Comparison of ENCODE assay signal across 8 mouse cellular contexts in genomic region chr5:111755330-111755729, GRCm38 (mm10). TPM values are rescaled to one million over a fixed set of nuclear protein-coding genes. Genes with fewer than 3 reads are reported as not detected.
A peak's percentile ranks its signal among the peaks of the same experiment; 100 is the strongest.
DNase-seq lines count a peak whose midpoint lies in the region; ATAC-seq and TF ChIP-seq lines count a peak whose summit lies in the region.

No protein-coding gene starts in this region.

- 12% methylated on average over 5 of the region's 5 CpGs for WGBS in lung, postnatal 0 days
- WGBS in embryonic facial prominence, embryonic 14.5 days: 9% methylated on average over 5 of the region's 5 CpGs

- H3K4me3 ChIP-seq in lung, postnatal 0 days (ENCODE audit: low read depth, low read length): no peak overlapping the region
- no peak overlapping the region for H3K4me3 ChIP-seq in embryonic facial prominence, embryonic 14.5 days (ENCODE audit: low read depth, low read length)

- no peak for TF ChIP-seq EP300 in lung, postnatal 0 days (IDR thresholded peaks at IDR 0.05)

- no peak overlapping the region for H3K9ac ChIP-seq in lung, postnatal 0 days (replicated peaks; ENCODE audit: low read depth)
- no peak overlapping the region for H3K9ac ChIP-seq in embryonic facial prominence, embryonic 14.5 days (ENCODE audit: low read depth, low read length)

- peak; percentile 69 for ATAC-seq in lung, postnatal 0 days
- ATAC-seq in embryonic facial prominence, embryonic 14.5 days (ENCODE audit: low read depth): peak; percentile 76; the same call in 1 of the 2 replicates

- no peaks in the 10 kb centered on the region for H3K36me3 ChIP-seq in lung, postnatal 0 days (ENCODE audit: insufficient read depth, low read length)
- no peaks in the 10 kb centered on the region for H3K36me3 ChIP-seq in embryonic facial prominence, embryonic 14.5 days (ENCODE audit: control insufficient read depth, insufficient read depth, low read length)

- no peaks in the 10 kb centered on the region for H3K4me1 ChIP-seq in lung, postnatal 0 days (ENCODE audit: insufficient read depth, low read depth, low read length)
- H3K4me1 ChIP-seq in embryonic facial prominence, embryonic 14.5 days (ENCODE audit: control insufficient read depth, insufficient read depth, low read length): peaks cover 9% of the 10 kb centered on the region

- no peak overlapping the region for H3K27ac ChIP-seq in lung, postnatal 0 days (ENCODE audit: low read length)
- no peak overlapping the region for H3K27ac ChIP-seq in embryonic facial prominence, embryonic 14.5 days (replicated peaks; ENCODE audit: low read depth, low read length)

- DNase-seq in lung, postnatal 0 days (ENCODE audit: low spot score): peak; percentile 49
- DNase-seq in lung, postnatal 14 days: no peak
- peak; percentile 79 for DNase-seq in embryonic facial prominence, embryonic 14.5 days (ENCODE audit: low spot score)
- DNase-seq in liver: peak; percentile 20
- DNase-seq in retina, postnatal 1 day: peak; percentile 93
- no peak for DNase-seq in urinary bladder, postnatal 25 days (ENCODE audit: low spot score)
- DNase-seq in adrenal gland, adult (ENCODE audit: inconsistent age in 2 of 2, low spot score in 1 of 2): no peak
- no peak for DNase-seq in kidney, postnatal 36 days

- no peaks in the 10 kb centered on the region for H3K9me3 ChIP-seq in lung, postnatal 0 days (ENCODE audit: low read length)
- no peaks in the 10 kb centered on the region for H3K9me3 ChIP-seq in embryonic facial prominence, embryonic 14.5 days (ENCODE audit: control insufficient read depth, low read length)

- TF ChIP-seq CTCF in lung, postnatal 0 days (IDR thresholded peaks at IDR 0.05): no peak

- H3K27me3 ChIP-seq in lung, postnatal 0 days (replicated peaks; ENCODE audit: insufficient read depth, low read length): no peaks in the 10 kb centered on the region
- no peaks in the 10 kb centered on the region for H3K27me3 ChIP-seq in embryonic facial prominence, embryonic 14.5 days (replicated peaks; ENCODE audit: control insufficient read depth, insufficient read depth, low read length)

- no peak overlapping the region for H3K4me2 ChIP-seq in lung, postnatal 0 days (replicated peaks; ENCODE audit: low read depth, low read length)
- H3K4me2 ChIP-seq in embryonic facial prominence, embryonic 14.5 days (ENCODE audit: low read depth, low read length): no peak overlapping the region

RNA-seq across cellular contexts. Expression of gene Gm26897, which starts 21.6 kb away (rescaled TPM):
- not detected in 2 replicates for polyA plus RNA-seq in lung, postnatal 0 days (2015; fragmentation: Nextera tagmentation; extraction: Ambion mirVana)
- polyA plus RNA-seq in embryonic facial prominence, embryonic 14.5 days (2014; fragmentation: Nextera tagmentation; extraction: Ambion mirVana): not detected in 2 replicates

Comparison
In these comparisons a context has a peak if more than half of its experiments do, and no peak if none do; other contexts are left out.
1. DNase-seq: peak in lung, postnatal 0 days (single experiment), embryonic facial prominence, embryonic 14.5 days (single experiment), liver (single experiment) and retina, postnatal 1 day (single experiment); none in lung, postnatal 14 days (single experiment), urinary bladder, postnatal 25 days (single experiment), adrenal gland, adult (0 of 2) and kidney, postnatal 36 days (0 of 2).